Mouse (Mus musculus): ENCODE measurements around the gene Mrtfa. TPM values are rescaled to one million over a fixed set of nuclear protein-coding genes. Genes with fewer than 3 reads are reported as not detected.

Mrtfa gene
- polyA plus RNA-seq, 1 experiment from 2014 or later, result 34.0 TPM

DNA sequence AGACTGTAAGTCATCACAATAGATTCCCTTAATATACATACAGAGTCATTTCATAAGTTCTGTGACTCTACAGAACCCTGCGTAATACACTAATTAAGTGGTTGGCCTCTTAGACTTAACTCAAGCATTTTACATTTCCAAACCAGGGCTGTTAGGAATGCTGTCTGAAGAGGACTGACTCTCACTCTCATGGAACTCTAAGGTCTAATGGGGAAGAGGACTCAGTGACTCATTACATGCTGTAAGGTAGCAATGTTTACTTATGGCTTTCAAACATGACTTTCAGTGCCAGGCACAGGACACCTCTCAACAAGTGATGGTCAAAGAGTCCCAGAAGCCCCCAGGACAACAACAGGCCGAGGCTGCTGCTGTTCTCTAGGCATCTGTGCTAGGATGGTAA lies 135.1 kb downstream of the Mrtfa start:
- Histone ChIP-seq H3K36me3 (ENCODE audit: control insufficient read depth, insufficient read depth, low read length) (no peaks in the 10 kb centered on the region), H3K9ac (replicated peaks; ENCODE audit: low read length) (no peak overlapping the region), H3K27ac (replicated peaks; ENCODE audit: low read depth, low read length) (no peak overlapping the region), H3K4me3 (replicated peaks; ENCODE audit: low read depth, low read length) (no peak overlapping the region), H3K4me2 (ENCODE audit: low read length) (no peak overlapping the region), H3K4me1 (ENCODE audit: control insufficient read depth, insufficient read depth, low read length) (no peaks in the 10 kb centered on the region), H3K27me3 (ENCODE audit: control insufficient read depth, insufficient read depth, low read length) (no peaks in the 10 kb centered on the region), H3K9me3 (ENCODE audit: control insufficient read depth, low read length) (no peaks in the 10 kb centered on the region)
- 97% methylated on average over 2 of the region's 2 CpGs for WGBS
- ATAC-seq (ENCODE audit: low FRiP score, low TSS enrichment) (no peak), DNase-seq (no peak)

DNA sequence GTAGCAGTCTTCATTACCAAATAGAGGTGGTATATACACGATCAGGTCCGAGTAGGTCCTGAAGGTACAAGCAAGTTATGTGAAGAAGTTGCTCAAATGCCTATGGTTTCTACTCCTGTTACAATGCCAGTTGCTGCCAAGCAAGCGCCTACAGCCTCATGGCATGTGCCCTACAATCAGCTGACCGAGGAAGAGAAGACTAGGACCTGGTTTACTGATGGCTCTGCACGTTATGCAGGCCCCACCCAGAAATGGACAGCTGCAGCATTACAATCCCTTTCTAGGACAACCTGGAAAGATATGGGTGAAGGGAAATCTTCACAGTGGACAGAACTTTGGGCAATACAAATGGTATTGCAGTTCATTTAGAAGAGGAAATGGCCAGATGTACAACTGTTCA lies 138.1 kb downstream of the Mrtfa start:
- no peaks in the 10 kb centered on the region for H3K9me3 ChIP-seq (ENCODE audit: control insufficient read depth, low read length)
- no peaks in the 10 kb centered on the region for H3K27me3 ChIP-seq (ENCODE audit: control insufficient read depth, insufficient read depth, low read length)
- no peak overlapping the region for H3K4me3 ChIP-seq (replicated peaks; ENCODE audit: low read depth, low read length)
- WGBS, result 93% methylated on average over 5 of the region's 5 CpGs
- H3K4me2 ChIP-seq (ENCODE audit: low read length), result no peak overlapping the region
- no peaks in the 10 kb centered on the region for H3K4me1 ChIP-seq (ENCODE audit: control insufficient read depth, insufficient read depth, low read length)
- no peak overlapping the region for H3K27ac ChIP-seq (replicated peaks; ENCODE audit: low read depth, low read length)
- H3K36me3 ChIP-seq (ENCODE audit: control insufficient read depth, insufficient read depth, low read length), result no peaks in the 10 kb centered on the region
- DNase-seq (no peak), ATAC-seq (ENCODE audit: low FRiP score, low TSS enrichment) (no peak)
- H3K9ac ChIP-seq (replicated peaks; ENCODE audit: low read length), result no peak overlapping the region

DNA sequence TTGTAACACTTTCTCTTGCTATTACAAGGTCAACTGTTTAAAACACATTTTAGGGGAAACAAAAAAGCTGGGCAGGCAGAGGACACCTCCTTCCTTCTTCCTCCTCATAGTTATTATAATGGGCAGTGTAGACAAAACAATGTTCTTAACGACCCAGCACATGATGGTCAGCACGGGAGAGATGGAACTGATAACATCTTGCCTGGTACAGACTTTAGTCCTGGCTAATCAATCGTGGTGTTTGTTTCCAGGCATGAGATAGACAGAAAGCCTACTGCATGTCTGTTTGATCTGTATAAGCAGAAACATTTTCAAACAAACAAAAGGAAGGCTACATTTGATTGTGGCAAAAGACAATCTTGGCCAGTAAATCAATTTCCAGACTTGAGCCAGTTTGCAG lies 140.1 kb downstream of the Mrtfa start:
- no peak overlapping the region for H3K4me3 ChIP-seq (replicated peaks; ENCODE audit: low read depth, low read length)
- 78% methylated on average over 3 of the region's 3 CpGs for WGBS
- ATAC-seq (ENCODE audit: low FRiP score, low TSS enrichment) (no peak), DNase-seq (no peak)
- H3K27ac ChIP-seq (replicated peaks; ENCODE audit: low read depth, low read length), result no peak overlapping the region
- no peaks in the 10 kb centered on the region for H3K4me1 ChIP-seq (ENCODE audit: control insufficient read depth, insufficient read depth, low read length)
- H3K36me3 ChIP-seq (ENCODE audit: control insufficient read depth, insufficient read depth, low read length), result no peaks in the 10 kb centered on the region
- H3K27me3 ChIP-seq (ENCODE audit: control insufficient read depth, insufficient read depth, low read length), result no peaks in the 10 kb centered on the region
- no peak overlapping the region for H3K9ac ChIP-seq (replicated peaks; ENCODE audit: low read length)
- no peaks in the 10 kb centered on the region for H3K9me3 ChIP-seq (ENCODE audit: control insufficient read depth, low read length)
- no peak overlapping the region for H3K4me2 ChIP-seq (ENCODE audit: low read length)

DNA sequence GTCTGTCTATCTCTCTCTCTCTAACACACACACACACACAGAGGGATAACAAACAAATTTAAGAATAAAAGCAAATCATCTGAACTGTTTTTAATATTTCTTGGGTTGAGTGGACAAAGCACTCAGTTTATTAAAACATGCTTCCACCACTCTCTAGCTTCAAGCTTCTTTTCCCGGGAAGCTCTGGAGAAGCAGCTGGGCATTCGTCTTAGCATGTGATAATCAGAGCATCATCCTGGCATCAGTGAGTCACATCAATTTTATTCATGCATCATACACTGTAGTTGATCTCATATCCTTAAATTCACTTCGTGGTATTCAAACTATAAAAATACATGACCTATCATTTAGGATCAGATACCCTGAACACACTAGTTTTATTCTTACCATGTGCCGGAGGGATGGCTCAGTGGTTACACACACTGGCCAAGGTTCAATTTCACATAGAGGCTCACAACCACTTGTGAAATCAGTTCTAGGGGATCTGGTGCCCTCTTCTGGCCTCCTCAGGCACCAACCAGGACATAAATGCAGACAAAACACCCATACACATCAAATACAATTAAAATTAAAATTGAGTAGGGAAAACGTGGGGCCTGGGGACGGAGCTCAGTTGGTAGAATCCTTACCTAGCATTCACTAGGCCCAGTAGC lies 141.0 kb downstream of the Mrtfa start:
- H3K4me3 ChIP-seq (replicated peaks; ENCODE audit: low read depth, low read length), result no peak overlapping the region
- DNase-seq (peak; percentile 49), ATAC-seq (ENCODE audit: low FRiP score, low TSS enrichment) (no peak)
- no peak overlapping the region for H3K4me2 ChIP-seq (ENCODE audit: low read length)
- no peak overlapping the region for H3K9ac ChIP-seq (replicated peaks; ENCODE audit: low read length)
- no peaks in the 10 kb centered on the region for H3K27me3 ChIP-seq (ENCODE audit: control insufficient read depth, insufficient read depth, low read length)
- H3K4me1 ChIP-seq (ENCODE audit: control insufficient read depth, insufficient read depth, low read length), result no peaks in the 10 kb centered on the region
- H3K9me3 ChIP-seq (ENCODE audit: control insufficient read depth, low read length), result no peaks in the 10 kb centered on the region
- WGBS, result 78% methylated on average over 6 of the region's 6 CpGs
- no peaks in the 10 kb centered on the region for H3K36me3 ChIP-seq (ENCODE audit: control insufficient read depth, insufficient read depth, low read length)
- no peak overlapping the region for H3K27ac ChIP-seq (replicated peaks; ENCODE audit: low read depth, low read length)

DNA sequence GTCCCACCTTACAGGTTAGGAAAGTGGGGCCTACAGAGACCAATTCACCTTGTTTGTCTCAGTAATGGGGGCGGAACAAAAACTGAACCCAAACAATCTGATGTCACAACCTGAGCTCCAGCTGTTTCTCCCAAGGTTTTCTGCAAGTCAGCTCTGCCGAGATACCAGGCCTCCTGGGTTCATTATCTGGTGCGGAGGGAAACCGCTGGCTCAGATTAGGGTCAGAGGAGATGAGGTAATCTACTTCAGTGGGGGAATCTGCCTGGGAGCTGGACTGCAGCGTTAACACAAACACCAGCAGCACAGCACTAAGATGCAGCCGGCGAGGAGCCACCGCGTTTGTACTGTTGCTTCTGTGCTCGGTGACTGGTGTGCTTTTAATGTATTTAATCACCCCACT lies 143.1 kb downstream of the Mrtfa start:
- DNase-seq (no peak), ATAC-seq (ENCODE audit: low FRiP score, low TSS enrichment) (no peak)
- H3K4me3 ChIP-seq (replicated peaks; ENCODE audit: low read depth, low read length), result no peak overlapping the region
- H3K27ac ChIP-seq (replicated peaks; ENCODE audit: low read depth, low read length), result no peak overlapping the region
- no peaks in the 10 kb centered on the region for H3K4me1 ChIP-seq (ENCODE audit: control insufficient read depth, insufficient read depth, low read length)
- H3K4me2 ChIP-seq (ENCODE audit: low read length), result no peak overlapping the region
- WGBS, result 60% methylated on average over 10 of the region's 10 CpGs
- no peaks in the 10 kb centered on the region for H3K9me3 ChIP-seq (ENCODE audit: control insufficient read depth, low read length)
- H3K9ac ChIP-seq (replicated peaks; ENCODE audit: low read length), result no peak overlapping the region
- H3K27me3 ChIP-seq (ENCODE audit: control insufficient read depth, insufficient read depth, low read length), result no peaks in the 10 kb centered on the region
- 0 out of 2 replicates have a peak, but pooled peaks cover 5% of the 10 kb centered on the region for H3K36me3 ChIP-seq (ENCODE audit: control insufficient read depth, insufficient read depth, low read length)

GRCm38 (mm10) chr15:81046061-81046460 lies 144.5 kb downstream of the Mrtfa start:
- 96% methylated on average over 7 of the region's 7 CpGs for WGBS
- no peak overlapping the region for H3K9ac ChIP-seq (replicated peaks; ENCODE audit: low read length)
- H3K4me3 ChIP-seq (replicated peaks; ENCODE audit: low read depth, low read length), result no peak overlapping the region
- H3K4me1 ChIP-seq (ENCODE audit: control insufficient read depth, insufficient read depth, low read length), result no peaks in the 10 kb centered on the region
- DNase-seq (no peak), ATAC-seq (ENCODE audit: low FRiP score, low TSS enrichment) (no peak)
- H3K4me2 ChIP-seq (ENCODE audit: low read length), result no peak overlapping the region
- H3K27me3 ChIP-seq (ENCODE audit: control insufficient read depth, insufficient read depth, low read length), result no peaks in the 10 kb centered on the region
- no peak overlapping the region for H3K27ac ChIP-seq (replicated peaks; ENCODE audit: low read depth, low read length)
- H3K36me3 ChIP-seq (ENCODE audit: control insufficient read depth, insufficient read depth, low read length), result 0 out of 2 replicates have a peak, but pooled peaks cover 5% of the 10 kb centered on the region
- no peaks in the 10 kb centered on the region for H3K9me3 ChIP-seq (ENCODE audit: control insufficient read depth, low read length)

DNA sequence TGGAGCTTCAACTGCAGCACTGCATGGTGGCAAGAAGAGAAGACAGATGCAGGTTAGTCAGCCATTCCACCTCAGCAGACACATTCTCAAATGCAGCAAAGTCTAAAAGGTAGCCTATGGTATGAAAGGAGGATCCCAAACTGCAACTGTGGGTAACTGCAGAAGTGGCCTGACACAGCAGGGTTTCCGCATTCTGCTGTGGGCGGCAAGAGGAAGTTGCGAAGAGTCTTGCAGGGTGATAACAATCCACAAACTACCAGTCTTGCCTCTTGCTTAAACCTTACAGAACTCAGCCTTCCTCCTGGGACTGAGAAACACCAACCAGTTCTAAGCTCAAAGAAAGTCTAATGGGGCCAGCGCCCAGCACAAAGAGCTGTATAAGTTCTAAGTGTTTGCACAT lies 145.2 kb downstream of the Mrtfa start:
- H3K36me3 ChIP-seq (ENCODE audit: control insufficient read depth, insufficient read depth, low read length), result 0 out of 2 replicates have a peak, but pooled peaks cover 5% of the 10 kb centered on the region
- 98% methylated on average over 4 of the region's 4 CpGs for WGBS
- DNase-seq (no peak), ATAC-seq (ENCODE audit: low FRiP score, low TSS enrichment) (no peak)
- H3K4me3 ChIP-seq (replicated peaks; ENCODE audit: low read depth, low read length), result no peak overlapping the region
- H3K4me2 ChIP-seq (ENCODE audit: low read length), result no peak overlapping the region
- no peak overlapping the region for H3K9ac ChIP-seq (replicated peaks; ENCODE audit: low read length)
- no peaks in the 10 kb centered on the region for H3K4me1 ChIP-seq (ENCODE audit: control insufficient read depth, insufficient read depth, low read length)
- no peaks in the 10 kb centered on the region for H3K9me3 ChIP-seq (ENCODE audit: control insufficient read depth, low read length)
- H3K27ac ChIP-seq (replicated peaks; ENCODE audit: low read depth, low read length), result no peak overlapping the region
- H3K27me3 ChIP-seq (ENCODE audit: control insufficient read depth, insufficient read depth, low read length), result no peaks in the 10 kb centered on the region

- H3K27me3 ChIP-seq (ENCODE audit: control insufficient read depth, insufficient read depth, low read length), result no peaks in the 10 kb centered on the region
- no peaks in the 10 kb centered on the region for H3K4me1 ChIP-seq (ENCODE audit: control insufficient read depth, insufficient read depth, low read length)
- ATAC-seq (ENCODE audit: low FRiP score, low TSS enrichment) (no peak), DNase-seq (no peak)
- H3K36me3 ChIP-seq (ENCODE audit: control insufficient read depth, insufficient read depth, low read length), result 0 out of 2 replicates have a peak, but pooled peaks cover 5% of the 10 kb centered on the region
- H3K9me3 ChIP-seq (ENCODE audit: control insufficient read depth, low read length), result no peaks in the 10 kb centered on the region
- no peak overlapping the region for H3K9ac ChIP-seq (replicated peaks; ENCODE audit: low read length)
- 95% methylated on average over 9 of the region's 9 CpGs for WGBS
- no peak overlapping the region for H3K4me3 ChIP-seq (replicated peaks; ENCODE audit: low read depth, low read length)
- no peak overlapping the region for H3K4me2 ChIP-seq (ENCODE audit: low read length)
- H3K27ac ChIP-seq (replicated peaks; ENCODE audit: low read depth, low read length), result no peak overlapping the region
Measured at GRCm38 (mm10) chr15:81044446-81044845, 146.1 kb downstream of the Mrtfa start.

DNA sequence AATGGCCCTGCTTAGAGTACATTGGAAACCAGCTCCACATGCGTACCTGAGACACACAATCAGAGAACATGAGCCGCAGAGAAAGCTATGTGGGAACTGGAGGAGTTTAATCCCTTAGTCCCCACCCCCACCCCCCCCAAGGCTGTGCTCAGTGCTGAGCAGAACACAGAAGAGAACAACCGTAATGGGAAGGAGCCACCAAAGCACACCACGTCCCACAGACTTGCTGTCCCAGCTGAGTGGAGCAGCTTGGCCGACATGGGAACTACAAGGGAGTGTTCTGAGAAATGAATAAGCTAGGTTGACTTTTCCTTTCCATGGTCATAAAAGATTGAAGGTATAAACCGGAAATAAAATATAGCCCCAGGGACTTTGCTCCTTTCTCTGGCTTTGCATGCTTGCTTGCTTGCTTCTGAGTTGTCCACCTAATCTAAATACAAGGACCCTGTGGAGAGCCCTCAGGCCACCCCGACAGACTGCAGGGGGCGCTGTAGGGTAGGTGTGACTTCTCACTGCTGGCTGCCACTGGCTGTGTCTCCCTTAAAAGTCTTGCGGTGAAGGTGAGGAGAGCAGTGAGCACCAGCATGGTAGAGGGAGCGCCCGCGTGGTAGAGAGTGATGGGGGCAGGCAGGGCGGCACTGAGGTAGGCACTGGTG lies 148.2 kb downstream of the Mrtfa start:
- Histone ChIP-seq H3K27me3 (ENCODE audit: control insufficient read depth, insufficient read depth, low read length) (no peaks in the 10 kb centered on the region), H3K36me3 (ENCODE audit: control insufficient read depth, insufficient read depth, low read length) (0 out of 2 replicates have a peak, but pooled peaks cover 5% of the 10 kb centered on the region), H3K27ac (replicated peaks; ENCODE audit: low read depth, low read length) (no peak overlapping the region), H3K4me2 (ENCODE audit: low read length) (no peak overlapping the region), H3K4me3 (replicated peaks; ENCODE audit: low read depth, low read length) (no peak overlapping the region), H3K9ac (replicated peaks; ENCODE audit: low read length) (no peak overlapping the region), H3K4me1 (ENCODE audit: control insufficient read depth, insufficient read depth, low read length) (no peaks in the 10 kb centered on the region), H3K9me3 (ENCODE audit: control insufficient read depth, low read length) (no peaks in the 10 kb centered on the region)
- 62% methylated on average over 13 of the region's 13 CpGs for WGBS
- DNase-seq (peak; percentile 15), ATAC-seq (ENCODE audit: low FRiP score, low TSS enrichment) (no peak)

All from midbrain, embryonic 14.5 days (tissue).